Mouse (Mus musculus): ENCODE results near the gene Ackr2. TPM values are rescaled to one million over a fixed set of nuclear protein-coding genes. Genes with fewer than 3 reads are reported as not detected.

The Ackr2 gene
- total and polyA plus RNA-seq, 3 experiments, result not detected

- H3K9me3 ChIP-seq (replicated peaks; ENCODE audit: insufficient read depth, low read length), result no peaks in the 10 kb centered on the region
- no peak overlapping the region for H3K9ac ChIP-seq (ENCODE audit: control insufficient read depth, low read depth, low read length, poor library complexity, severe bottlenecking)
- no peaks in the 10 kb centered on the region; a peak in 1 of 4 replicates for H3K4me1 ChIP-seq (ENCODE audit: control insufficient read depth in 1 of 2, insufficient read depth in 2 of 2, low read length in 2 of 2)
- H3K27ac ChIP-seq (ENCODE audit: control insufficient read depth, low read depth, low read length), result no peak overlapping the region
- no peaks in the 10 kb centered on the region for H3K36me3 ChIP-seq (ENCODE audit: control insufficient read depth in 1 of 2, insufficient read depth in 2 of 2, low read length in 2 of 2)
- H3K79me2 ChIP-seq (ENCODE audit: control insufficient read depth, insufficient read depth, low read length, poor library complexity), result no peaks in the 10 kb centered on the region
- H3K27me3 ChIP-seq (ENCODE audit: control insufficient read depth in 1 of 2, insufficient read depth in 2 of 2, low read length in 2 of 2), result no peaks in the 10 kb centered on the region; a peak in 1 of 4 replicates
- no peak for TF ChIP-seq CHD1 (IDR thresholded peaks at IDR 0.05; ENCODE audit: low read depth, low read length)
- peak; percentile 73 for TF ChIP-seq SMC3 (IDR thresholded peaks at IDR 0.05; ENCODE audit: low read depth, low read length)
- peak; percentile 56 for TF ChIP-seq RAD21 (IDR thresholded peaks at IDR 0.05; ENCODE audit: low read depth, low read length)
- TF ChIP-seq HCFC1 (IDR thresholded peaks at IDR 0.05; ENCODE audit: low read depth, low read length), result no peak
- peak; percentile 27; the same call in 1 of the 2 replicates for TF ChIP-seq ZC3H11A (IDR thresholded peaks at IDR 0.05; ENCODE audit: low read depth, low read length)
- TF ChIP-seq CTCF (IDR thresholded peaks at IDR 0.05 in 2 of 3, conservative IDR thresholded peaks at IDR 0.05 in 1 of 3; ENCODE audit: control insufficient read depth in 1 of 3, insufficient read depth in 1 of 3, low read depth in 2 of 3, low read length in 3 of 3, poor library complexity in 1 of 3, severe bottlenecking in 1 of 3), result peak; percentile 63 to 89 (median 71)
- H3K4me3 ChIP-seq (ENCODE audit: control insufficient read depth in 1 of 2, insufficient read depth in 1 of 2, low read depth in 2 of 2, low read length in 2 of 2), result no peak overlapping the region
- peak; percentile 44 for DNase-seq (ENCODE audit: low read depth, low spot score)
Measured at GRCm38 (mm10) chr9:121877052-121877740, 21.0 kb upstream of the Ackr2 start.

GRCm38 (mm10) chr9:121880840-121881239, 17.3 kb upstream of the Ackr2 start:
- Histone ChIP-seq H3K36me3 (ENCODE audit: control insufficient read depth in 1 of 2, insufficient read depth in 2 of 2, low read length in 2 of 2) (no peaks in the 10 kb centered on the region), H3K27ac (ENCODE audit: control insufficient read depth, low read depth, low read length) (no peak overlapping the region), H3K9me3 (replicated peaks; ENCODE audit: insufficient read depth, low read length) (no peaks in the 10 kb centered on the region), H3K79me2 (ENCODE audit: control insufficient read depth, insufficient read depth, low read length, poor library complexity) (no peaks in the 10 kb centered on the region), H3K4me1 (ENCODE audit: control insufficient read depth in 1 of 2, insufficient read depth in 2 of 2, low read length in 2 of 2) (no peaks in the 10 kb centered on the region; a peak in 1 of 4 replicates), H3K9ac (ENCODE audit: control insufficient read depth, low read depth, low read length, poor library complexity, severe bottlenecking) (peak overlapping the region; percentile 14; the same call in 1 of the 2 replicates), H3K27me3 (ENCODE audit: control insufficient read depth in 1 of 2, insufficient read depth in 2 of 2, low read length in 2 of 2) (no peaks in the 10 kb centered on the region), H3K4me3 (ENCODE audit: control insufficient read depth in 1 of 2, insufficient read depth in 1 of 2, low read depth in 2 of 2, low read length in 2 of 2) (no peak overlapping the region)
- TF ChIP-seq ZNF384 (IDR thresholded peaks at IDR 0.05; ENCODE audit: low read depth, low read length), result no peak
- TF ChIP-seq ZMIZ1 (IDR thresholded peaks at IDR 0.05; ENCODE audit: low read depth, low read length), result no peak
- peak; percentile 25; the same call in 1 of the 2 replicates for TF ChIP-seq MYC (IDR thresholded peaks at IDR 0.05; ENCODE audit: low read depth, low read length)
- TF ChIP-seq MAX (IDR thresholded peaks at IDR 0.05; ENCODE audit: low read length), result peak; percentile 71
- TF ChIP-seq RAD21 (IDR thresholded peaks at IDR 0.05; ENCODE audit: low read depth, low read length), result peak; percentile 28
- no peak for TF ChIP-seq JUND (IDR thresholded peaks at IDR 0.05; ENCODE audit: low read depth, low read length)
- TF ChIP-seq ETS1 (IDR thresholded peaks at IDR 0.05; ENCODE audit: low read depth, low read length), result peak; percentile 39; the same call in 1 of the 2 replicates
- no peak for TF ChIP-seq ZKSCAN1 (IDR thresholded peaks at IDR 0.05; ENCODE audit: low read depth, low read length)
- no peak for TF ChIP-seq NELFE (IDR thresholded peaks at IDR 0.05; ENCODE audit: low read depth, low read length)
- TF ChIP-seq BHLHE40 (IDR thresholded peaks at IDR 0.05; ENCODE audit: borderline replicate concordance, low read depth, low read length), result no peak
- TF ChIP-seq POLR2A (IDR thresholded peaks at IDR 0.05; ENCODE audit: control insufficient read depth in 1 of 2, insufficient read depth in 1 of 2, low read depth in 1 of 2, low read length in 2 of 2, poor library complexity in 1 of 2), result no peak
- no peak for TF ChIP-seq USF2 (IDR thresholded peaks at IDR 0.05; ENCODE audit: borderline replicate concordance in 1 of 2, insufficient read depth in 1 of 2, low read depth in 1 of 2, low read length in 2 of 2)
- no peak for TF ChIP-seq UBTF (IDR thresholded peaks at IDR 0.05; ENCODE audit: borderline replicate concordance, insufficient read depth, low read depth, low read length)
- TF ChIP-seq CTCF (IDR thresholded peaks at IDR 0.05 in 2 of 3, conservative IDR thresholded peaks at IDR 0.05 in 1 of 3; ENCODE audit: control insufficient read depth in 1 of 3, insufficient read depth in 1 of 3, low read depth in 2 of 3, low read length in 3 of 3, poor library complexity in 1 of 3, severe bottlenecking in 1 of 3), result peak; percentile 75 to 78 (median 77)
- TF ChIP-seq MYB (IDR thresholded peaks at IDR 0.05; ENCODE audit: low read depth, low read length), result no peak
- TF ChIP-seq TAL1 (IDR thresholded peaks at IDR 0.05; ENCODE audit: low read length), result no peak
- TF ChIP-seq SMC3 (IDR thresholded peaks at IDR 0.05; ENCODE audit: low read depth, low read length), result peak; percentile 46
- TF ChIP-seq MXI1 (IDR thresholded peaks at IDR 0.05; ENCODE audit: low read depth, low read length), result peak; percentile 30; the same call in 1 of the 2 replicates
- TF ChIP-seq NRF1 (IDR thresholded peaks at IDR 0.05; ENCODE audit: insufficient read depth, low read depth, low read length, poor library complexity, severe bottlenecking), result no peak
- peak; percentile 14; the same call in 1 of the 2 replicates for TF ChIP-seq USF1 (IDR thresholded peaks at IDR 0.05; ENCODE audit: low read depth, low read length)
- TF ChIP-seq KAT2A (conservative IDR thresholded peaks at IDR 0.05; ENCODE audit: low read depth, low read length), result no peak
- peak; percentile 80 for DNase-seq (ENCODE audit: low read depth, low spot score)

All from MEL (cell line).